Mouse (Mus musculus) liver, postnatal 0 days (tissue): ENCODE measurements around the gene Gm45713.

Source experiments
- CTCF ChIP-seq: sonication (generic); IDR thresholded peaks from 2 replicates; pipeline ENCODE4 v1.5.1; 2016; ENCODE audit warnings: antibody characterized with exemption, low read depth
- EP300 ChIP-seq: IDR thresholded peaks from 2 replicates; pipeline ENCODE4 v1.6.1; 2016; ENCODE audit warnings: antibody characterized with exemption, low read depth, mild to moderate bottlenecking

- TF ChIP-seq CTCF (no peak), EP300 (no peak)
Measured at GRCm38 (mm10) chr7:45088597-45088996, 47.4 kb downstream of the Gm45713 start.
